Mouse (Mus musculus): ENCODE measurements around the gene Naif1.
A peak's percentile ranks its signal among the peaks of the same experiment; 100 is the strongest.
"Not testable (repeated sequence)": the region's sequence is repeated elsewhere in the genome, so short reads cannot be mapped to it uniquely, and the experiment has no call there.

The Naif1 gene

DNA sequence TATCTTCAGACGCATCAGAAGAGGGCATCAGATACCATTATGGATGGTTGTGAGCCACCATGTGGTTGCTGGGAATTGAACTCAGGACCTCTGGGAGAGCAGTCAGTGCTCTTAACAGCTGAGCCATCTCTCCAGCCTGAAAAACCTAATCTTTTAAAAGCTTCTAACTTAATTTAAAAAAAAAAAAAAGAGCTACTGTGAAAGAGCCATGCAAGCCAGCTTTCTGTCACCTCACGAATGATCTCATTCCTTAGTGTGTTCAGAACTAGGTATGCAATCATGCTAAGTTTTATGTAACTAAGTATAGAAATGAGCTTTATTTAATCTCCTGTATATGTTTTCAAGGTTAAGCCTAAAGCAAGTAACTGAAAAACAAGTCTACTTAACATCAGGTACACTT lies 9.4 kb downstream of the Naif1 start:
- DNase-seq, result no peak

DNA sequence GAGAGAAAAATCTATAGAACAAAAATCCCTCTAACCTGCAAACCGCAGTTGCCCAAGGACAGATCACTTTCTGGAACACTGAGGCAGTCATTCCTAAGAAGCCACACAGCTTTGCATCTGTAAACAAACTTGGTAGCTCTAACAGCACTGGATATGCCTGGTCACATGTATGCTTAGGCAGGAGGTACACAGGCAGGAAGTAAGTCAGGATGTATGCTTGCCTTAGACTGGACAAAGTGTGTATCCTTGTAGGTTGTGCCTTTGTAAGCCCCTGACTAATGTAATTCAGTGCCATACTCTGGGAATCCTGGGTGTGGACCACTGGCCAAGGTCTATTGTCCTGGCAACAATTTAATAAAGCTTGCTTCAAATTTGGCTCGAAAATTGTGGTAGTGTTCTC lies 13.5 kb downstream of the Naif1 start:
- DNase-seq, result no peak

DNA sequence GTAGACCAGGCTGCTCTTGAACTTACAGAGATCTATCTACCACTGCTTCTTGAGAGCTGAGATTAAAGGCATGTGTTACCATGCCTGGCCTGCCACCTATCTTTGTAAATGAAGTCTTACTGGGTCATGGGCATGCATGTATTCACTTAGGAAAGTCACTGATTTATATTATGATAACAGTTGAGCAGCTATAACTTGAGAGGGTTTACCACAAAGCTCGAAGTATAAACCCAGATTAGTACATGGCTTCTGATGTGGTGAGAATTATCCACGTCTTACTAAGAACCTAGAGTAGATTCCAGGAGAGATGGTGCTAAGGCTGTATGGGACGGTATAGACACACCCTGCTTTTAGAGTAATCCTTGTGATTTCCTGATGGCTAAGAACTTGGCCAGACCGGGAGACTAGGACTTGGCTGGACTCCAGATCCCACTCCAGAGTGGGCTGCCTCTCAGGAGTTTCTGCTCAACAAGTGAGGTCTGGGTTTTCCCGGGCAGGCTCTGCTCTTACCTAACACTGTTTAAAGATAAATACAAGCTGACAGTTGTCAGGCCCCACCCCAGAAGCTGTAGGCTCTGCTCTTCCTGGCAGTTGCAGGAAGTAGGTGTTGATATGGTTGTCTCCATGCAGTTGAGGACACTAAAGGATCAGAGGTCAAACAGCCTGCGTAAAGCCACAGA lies 14.1 kb downstream of the Naif1 start:
- no peak for DNase-seq

DNA sequence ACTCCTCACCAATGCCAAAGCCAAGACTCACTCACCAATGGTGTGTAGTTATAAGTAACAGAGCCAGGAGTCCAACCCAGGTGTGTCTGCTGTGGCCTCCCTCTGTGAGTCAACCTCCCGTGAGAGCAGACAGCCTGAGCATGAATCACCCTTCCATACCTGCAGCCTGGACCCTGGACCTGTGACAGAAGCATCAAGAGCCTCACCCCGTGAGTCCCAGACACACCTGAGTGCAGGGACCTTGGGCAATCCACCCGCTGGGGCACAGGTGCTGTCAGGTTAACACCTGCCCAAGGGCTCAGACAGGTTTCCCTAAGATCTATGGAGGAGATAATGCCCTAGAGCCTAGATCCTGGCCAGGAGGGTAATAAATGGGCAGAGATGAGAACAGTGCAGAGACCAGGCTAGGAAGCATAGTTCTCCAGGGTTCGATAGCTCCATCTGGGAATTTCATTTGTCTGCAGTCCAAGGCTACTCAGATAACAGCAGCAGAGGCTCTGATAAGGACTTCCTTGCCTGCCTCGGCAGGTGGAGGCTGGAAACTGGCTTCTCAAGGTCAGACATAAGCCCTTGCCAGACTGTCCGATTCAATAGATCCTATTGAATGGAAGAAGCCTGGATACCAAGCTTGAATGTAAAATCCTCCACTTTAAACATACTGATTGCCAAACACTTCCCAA lies 20.9 kb downstream of the Naif1 start:
- no peak for DNase-seq

DNA sequence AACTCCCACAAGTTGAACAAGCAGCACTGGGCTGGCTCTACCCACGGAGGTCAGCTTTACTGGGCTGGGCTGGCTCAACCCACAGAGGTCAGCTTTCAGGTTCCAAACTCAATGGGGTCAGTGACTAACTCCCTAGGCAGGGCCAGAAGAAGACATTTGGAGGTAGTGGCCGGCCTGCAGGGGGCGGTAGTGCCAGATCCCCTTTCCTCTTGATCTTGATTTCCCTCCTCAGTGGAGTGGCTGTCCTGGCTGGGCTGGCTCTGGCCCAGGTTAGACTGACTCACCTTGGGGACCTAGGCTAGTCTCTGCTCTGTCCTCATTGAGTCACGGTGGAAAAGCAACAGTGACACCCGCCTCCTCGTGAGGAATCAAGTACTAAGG lies 21.4 kb downstream of the Naif1 start:
- DNase-seq, result no peak

DNA sequence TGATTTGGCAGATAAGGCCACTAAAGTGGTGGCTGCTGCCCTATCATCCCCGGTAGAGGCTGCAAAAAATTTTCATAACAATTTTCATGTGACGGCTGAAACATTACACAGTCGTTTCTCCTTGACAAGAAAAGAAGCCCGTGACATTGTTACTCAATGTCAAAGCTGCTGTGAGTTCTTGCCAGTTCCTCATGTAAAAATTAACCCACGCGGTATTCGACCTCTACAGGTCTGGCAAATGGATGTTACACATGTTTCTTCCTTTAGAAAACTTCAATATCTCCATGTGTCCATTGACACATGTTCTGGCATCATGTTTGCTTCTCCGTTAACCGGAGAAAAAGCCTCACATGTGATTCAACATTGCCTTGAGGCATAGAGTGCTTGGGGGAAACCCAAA lies 25.1 kb downstream of the Naif1 start:
- not testable (repeated sequence) for DNase-seq

DNA sequence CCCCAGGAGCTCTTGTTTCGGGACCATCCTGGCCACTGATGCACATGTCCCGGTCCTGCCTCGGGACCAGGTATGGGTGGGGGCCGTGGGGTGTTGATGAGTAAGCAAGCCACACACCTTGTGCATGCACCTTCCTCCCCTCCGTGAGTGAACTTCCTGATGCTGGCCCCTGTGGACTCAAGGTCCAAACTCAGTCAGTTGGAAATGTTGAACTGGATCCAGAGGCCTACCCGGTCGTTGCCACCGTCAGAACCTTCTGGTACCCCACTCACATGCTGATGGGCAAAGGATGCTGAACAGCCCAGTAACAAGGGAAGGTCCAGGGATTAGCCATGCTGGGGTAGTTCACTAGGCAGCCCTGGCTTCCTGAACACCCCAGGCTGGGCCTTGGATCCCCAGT lies 32.1 kb downstream of the Naif1 start:
- DNase-seq, result no peak

DNA sequence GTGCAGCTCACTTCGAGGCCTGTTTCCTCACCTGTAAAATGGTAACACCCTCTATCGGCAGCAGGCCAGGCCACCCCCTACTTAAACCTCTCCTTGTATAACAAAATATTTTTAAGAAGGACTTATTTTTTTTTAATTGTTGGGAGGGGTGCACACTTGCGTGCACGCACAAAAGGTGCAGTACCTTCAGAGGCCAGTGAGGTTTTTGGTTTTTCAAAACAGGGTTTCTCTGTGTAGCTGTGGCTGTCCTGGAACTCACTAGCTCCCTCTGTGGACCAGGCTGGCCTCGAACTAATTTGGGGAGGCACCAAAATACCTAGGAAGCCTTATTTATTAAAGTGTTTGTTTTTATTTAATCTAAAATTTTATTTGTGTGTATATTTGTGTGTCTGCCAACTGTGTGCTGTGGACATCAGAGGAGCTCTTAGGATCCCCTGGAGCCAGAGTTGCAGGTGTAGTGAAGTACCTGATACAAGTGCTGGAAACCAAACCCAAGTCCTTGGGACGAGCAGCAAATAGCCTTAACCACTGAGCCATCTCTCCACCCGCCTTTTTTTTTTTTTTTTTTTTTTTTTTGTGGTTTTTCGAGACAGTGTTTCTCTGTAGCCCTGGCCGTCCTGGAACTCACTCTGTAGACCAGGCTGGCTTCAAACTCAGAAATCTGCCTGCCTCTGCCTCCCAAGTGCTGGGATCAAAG lies 33.1 kb downstream of the Naif1 start:
- DNase-seq, result no peak

DNA sequence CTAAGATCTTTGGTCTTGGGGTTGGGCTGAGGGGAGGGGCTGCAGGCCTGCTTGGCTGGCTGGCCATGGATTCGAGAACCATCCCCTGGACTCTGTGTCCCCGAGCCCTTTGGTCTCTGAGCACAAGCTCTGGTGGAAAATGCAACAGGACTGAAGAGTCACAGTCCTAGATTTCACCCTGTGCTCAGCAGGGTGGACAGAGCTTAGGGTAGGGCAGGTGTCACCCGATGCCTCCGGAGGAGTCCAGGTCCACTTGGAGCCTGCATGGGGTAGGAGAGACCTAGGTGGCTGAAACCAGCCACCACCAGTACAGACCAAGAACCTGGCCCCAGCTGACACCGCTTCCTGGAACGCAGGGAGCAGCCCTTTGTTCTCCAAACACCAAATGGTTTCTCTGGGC lies 34.7 kb downstream of the Naif1 start:
- DNase-seq, result no peak

DNA sequence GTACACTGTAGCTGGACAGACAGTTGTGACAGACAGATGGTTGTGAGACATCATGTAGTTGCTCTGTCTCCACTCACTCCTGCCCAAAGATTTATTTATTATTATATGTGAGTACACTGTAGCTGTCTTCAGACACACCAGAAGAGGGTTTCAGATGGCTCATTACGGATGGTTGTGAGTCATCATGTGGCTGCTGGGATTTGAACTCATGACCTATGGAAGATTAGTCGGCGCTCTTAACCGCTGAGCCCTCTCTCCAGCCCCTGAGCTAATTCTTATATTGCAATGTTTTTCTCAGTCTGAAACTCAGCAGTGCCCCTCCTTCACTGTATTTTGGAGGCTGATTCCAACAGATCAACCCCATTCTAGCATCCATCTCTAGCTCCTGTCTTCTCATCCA lies 35.5 kb downstream of the Naif1 start:
- DNase-seq, result no peak

DNA sequence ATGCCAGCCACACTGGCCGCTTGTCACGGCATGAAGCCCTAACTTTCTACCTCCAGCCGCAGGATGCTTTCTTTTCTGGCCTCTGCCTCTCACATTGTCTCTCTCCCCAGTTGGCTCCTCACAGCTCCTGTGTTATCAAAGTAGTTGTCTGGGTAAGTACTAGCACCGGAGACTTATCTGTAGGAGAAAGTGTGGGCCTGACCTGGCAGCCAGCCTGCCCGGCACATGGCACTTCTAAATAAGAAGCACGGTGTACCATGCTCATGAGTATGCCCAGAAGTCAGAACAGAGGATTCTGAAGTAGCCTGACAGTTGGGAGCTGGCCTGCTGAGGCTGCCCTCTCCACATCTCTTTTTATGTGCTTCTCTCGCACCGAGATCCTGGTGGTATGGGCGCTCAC lies 35.9 kb downstream of the Naif1 start:
- DNase-seq, result no peak

DNA sequence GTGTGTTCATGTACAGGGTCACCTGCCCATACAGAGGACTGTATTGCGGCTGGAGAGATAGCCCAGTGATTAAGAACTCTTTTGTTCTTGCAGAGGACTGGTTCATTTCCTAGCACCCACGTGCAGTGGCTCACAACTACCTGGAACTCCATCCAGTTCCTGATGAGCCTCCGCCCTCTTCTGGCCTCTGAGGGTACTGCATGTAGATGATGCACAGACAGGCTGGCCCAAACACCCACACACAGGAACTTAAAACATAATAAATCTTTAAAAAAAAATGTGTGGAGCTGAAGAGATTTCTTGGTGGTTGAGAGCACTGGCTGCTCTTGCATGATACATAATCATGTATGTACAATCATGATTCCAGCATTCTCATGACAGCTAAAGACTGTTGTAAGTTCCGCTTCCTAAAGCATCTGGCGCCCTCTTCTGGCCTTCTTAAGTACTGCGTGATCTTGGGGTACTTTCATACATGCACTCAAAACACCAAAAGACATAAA lies 36.9 kb downstream of the Naif1 start:
- peak; percentile 97 for DNase-seq

DNA sequence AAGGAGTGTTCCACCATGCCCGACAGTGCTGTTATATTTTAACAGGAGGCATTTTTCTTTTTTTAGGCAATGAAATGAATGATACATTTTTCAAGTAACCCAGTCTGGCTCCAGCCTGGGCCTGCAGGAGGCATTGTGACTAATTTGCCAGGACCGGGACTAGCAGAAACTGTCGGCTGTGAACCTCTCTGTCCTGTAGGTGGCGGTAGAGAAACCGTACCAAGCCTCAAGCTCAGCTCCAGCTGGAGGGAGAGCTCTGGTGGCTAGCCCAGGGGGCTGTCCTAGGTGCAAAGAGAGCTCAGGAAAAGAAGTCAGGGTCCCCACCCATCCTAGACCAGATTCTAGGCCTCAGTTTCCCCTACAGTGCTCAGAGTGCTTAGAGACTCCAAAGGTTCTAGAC lies 38.4 kb downstream of the Naif1 start:
- DNase-seq, result peak; percentile 80

DNA sequence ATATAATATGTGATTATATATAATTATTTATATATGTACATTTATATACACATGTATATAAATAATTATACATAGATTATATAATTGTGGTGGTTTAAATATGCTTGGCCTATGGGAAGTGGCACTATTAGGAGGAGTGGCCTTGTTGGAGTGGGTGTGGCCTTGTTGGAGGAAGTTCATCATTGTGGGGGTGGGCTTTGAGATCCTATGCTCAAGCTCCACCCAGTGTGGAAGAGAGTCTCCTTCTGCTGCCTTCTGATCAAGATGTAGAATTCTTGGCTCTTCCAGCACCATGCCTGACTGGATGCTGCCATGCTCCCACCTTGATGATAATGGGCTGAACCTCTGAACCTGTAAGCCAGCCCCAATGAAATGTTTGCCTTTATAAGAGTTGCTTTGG lies 40.5 kb downstream of the Naif1 start:
- not testable (repeated sequence) for DNase-seq

DNA sequence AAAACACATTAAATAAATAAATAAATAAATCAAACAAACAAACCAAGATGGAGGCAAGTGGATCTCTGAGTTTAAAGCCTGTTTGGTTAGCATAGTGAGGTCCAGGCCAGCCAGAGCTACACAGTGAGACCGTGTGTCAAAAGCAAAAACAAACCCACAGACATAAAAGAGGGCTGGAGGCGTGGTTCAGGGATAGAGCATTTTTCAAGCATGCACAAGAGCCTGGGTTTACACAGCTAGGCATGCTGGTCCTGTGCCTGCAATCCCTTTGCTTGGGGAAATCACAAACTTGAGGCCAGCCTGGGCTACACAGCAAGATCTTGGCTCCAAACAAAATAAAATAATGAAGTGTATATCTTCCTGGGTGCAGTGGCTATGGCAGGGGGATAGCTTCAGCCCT lies 42.4 kb downstream of the Naif1 start:
- DNase-seq, result no peak

DNA sequence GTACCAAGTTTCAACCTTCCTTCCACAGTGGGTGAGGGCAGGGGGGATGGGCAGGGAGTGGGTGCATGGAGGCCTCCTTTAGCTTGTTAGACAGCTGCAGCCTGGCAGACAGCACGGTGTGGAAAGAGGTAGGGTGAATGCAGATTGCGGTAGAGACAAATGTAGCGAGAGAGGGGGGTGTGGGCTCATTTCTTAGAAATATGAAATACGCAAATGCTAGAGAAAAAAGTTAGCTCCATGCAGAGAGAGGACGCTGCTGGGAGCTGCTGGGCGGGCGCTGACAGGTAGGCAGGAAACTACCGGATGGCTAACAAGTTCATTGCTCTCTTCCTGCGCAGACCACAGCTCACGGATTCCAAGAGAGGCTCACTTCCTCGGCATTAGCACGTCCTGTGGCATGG lies 43.0 kb downstream of the Naif1 start:
- DNase-seq, result no peak

DNA sequence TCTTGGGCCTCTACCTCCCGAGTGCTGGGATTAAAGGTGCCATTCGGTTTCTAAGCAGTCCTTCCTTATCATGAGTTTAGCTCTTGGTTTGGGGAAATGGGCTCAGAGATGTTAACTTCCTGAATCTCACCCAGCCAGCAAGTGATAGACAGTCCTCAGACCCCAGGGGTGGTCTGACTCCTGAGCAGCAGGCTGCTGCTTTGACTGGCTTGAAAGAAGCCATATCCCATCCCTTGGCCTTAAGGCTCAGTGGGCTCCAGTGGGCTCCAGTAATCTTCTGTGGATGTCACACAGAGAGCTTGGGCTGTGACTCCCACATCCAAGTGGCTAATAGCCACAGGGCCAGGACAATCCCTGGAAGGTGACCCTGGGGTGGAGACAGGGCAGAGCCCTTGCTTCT lies 44.3 kb downstream of the Naif1 start:
- no peak for DNase-seq

DNA sequence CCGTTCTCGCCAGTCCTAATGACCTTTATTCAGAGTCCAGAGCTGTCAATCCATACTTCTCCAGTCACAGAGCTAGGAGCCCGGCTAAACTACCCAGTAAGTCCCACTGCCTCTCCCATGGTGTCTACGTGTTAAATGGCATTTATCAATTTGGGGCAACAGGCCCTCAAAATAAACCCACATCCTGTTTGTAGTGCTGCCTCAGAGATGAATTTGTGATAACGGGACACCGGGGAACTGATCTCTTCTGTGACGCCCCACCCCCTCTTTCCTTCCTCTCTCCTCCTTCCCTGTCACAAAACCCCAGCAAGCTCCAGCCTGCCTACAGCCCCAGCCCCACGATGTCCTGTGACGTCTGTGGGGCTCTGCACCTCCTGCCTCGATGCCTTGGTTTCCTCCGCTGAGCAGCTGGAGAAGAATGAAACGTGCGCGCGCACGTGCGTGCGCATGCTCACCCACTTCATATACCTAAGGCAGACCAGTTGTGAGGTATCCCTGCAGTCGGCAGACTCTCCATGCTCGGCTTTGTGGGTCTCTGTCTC lies 45.0 kb downstream of the Naif1 start:
- no peak for DNase-seq

DNA sequence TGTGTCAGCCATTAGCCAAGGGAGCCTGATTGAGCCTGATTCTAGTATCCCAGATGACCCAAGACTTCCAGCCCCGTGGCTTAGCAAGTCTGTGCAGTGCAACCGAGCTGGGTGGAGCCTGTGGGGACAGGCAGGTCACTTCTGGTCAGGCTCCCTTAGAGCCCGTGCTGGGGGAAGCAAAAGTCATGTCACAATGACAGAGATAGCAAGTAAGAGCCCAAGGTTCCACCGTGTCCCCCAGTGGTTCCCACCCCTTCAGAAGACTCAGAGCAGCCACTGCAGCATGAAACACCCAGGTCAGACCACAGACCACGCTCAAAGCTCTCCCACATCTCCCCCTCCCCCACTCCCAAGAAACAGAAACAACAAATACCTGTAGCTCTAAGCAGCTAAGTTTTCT lies 45.9 kb downstream of the Naif1 start:
- DNase-seq, result no peak

DNA sequence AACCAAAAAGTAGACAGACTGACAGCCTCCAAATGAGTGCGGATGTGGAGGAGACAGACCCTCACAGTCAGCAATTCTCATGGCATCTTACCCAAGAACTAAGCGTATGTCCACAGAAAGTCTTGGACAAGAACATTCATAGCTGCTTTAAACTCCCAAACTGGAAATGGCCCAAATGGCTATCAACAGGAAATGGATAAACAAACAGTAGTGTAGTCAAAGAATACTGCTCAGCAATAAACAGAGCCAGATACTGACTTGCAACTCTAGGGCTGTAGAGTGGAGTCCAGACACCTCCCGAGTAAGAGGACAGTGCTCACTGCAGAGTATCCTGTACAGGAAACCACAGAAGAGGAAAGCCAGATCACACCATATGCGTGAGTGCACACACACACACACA lies 49.1 kb downstream of the Naif1 start:
- DNase-seq, result no peak

DNA sequence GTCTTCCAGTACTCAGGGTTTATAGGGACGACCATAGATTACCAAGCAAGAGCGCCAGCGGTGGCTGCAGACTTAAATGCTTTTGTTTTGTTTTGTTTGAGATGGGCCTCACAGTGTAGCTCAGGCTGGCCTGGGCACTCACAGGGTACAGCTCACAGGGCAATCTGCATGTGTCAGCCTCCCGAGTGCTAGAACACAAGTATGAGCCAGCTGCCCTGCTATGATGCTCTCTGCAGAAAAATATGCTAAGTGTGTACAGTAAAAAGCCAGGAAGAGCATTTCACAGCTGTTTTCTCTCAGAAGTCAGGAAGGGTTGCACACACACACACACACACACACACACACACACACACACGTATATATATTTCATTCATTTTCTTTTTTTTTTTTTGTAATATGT lies 50.2 kb downstream of the Naif1 start:
- no peak for DNase-seq

DNA sequence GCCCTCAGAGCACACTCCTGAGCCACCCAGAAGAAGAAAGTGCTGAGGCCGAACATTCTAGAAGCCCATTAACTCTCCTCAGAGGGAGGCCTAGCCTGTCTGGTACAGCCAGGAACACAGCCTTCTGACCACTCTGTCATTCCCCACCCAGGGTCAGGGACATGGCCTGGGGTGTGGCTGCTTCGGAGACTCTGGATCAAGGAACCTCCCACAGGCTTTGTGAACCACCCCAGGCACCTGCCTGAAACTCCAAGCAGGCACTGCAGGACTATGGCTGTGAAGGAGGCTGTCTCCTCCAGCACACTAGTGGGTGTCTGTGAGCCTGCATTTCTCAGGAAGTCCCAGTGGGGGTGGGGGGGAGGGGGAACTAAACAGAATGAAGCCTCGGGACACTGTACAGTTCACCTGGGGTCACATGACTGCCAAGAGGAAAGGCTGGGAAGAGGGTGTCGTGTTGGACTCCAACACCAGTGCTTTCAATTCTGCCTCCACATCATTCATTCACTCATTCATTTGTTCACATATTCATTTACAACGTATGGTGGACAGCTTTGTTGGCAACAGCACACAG lies 51.6 kb downstream of the Naif1 start:
- DNase-seq, result no peak

DNA sequence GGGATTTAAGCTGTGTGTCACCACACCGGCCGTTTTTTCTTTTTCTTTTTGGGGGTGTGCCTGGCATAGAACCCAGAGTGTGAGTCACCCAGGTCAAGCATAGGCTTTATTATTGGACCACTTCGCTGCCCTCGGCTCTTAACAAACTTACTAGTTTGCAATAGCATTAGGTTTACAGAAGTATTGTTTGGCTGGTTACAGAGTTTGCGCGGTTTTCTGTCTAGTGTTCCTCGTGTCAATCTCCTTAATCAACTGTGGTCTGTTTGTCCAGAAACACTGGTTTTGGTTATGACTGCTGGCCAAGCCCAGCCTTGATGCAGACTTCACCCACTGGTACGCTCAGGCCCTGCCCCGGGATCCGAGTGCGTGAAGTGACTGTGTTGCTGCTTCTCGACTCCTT lies 52.6 kb downstream of the Naif1 start:
- no peak for DNase-seq

DNA sequence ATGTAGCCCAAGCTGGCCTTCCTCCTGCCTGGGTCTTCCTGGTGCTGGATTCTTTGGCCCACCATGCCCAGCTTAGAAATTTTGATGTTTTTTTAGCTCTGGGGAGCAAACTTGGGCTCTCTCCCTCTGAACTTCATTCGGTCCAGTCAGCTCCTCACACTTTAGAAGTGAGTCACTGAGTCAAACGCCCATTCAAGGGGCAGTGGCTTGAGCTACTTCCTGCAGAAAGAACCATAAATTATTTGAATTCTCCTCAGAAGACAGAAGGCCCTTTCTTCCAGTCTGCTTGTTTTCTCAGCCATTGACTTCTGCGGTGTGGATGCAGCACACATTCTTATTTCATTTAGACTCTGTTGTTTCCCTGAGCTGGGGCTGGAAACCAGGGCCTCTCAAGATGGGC lies 53.3 kb downstream of the Naif1 start:
- no peak for DNase-seq
